Mouse (Mus musculus): ENCODE data around the gene Pip5k1b. TPM values are rescaled to one million over a fixed set of nuclear protein-coding genes. Genes with fewer than 3 reads are reported as not detected.

Pip5k1b gene
- total RNA-seq, 2 experiments from 2014 or later = 68.4 to 72.1 TPM

DNA sequence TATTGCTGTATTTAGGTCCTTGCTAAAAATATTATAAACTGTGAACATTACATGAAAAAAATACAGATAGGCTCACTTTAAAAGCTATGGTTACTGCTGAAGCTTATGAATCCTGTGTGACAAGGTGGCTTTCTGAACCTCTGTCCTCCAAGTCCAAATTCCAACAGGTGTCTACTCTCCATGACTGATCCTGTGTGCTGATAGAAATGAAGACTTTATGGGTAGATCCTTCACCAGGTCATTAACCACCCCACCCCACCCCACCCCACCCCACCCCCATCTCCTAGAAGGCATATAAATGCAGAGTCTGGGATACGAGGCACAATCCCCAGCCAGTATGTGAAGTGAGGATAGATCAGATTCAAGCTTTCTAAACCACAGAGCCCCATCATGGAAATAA is 16.6 kb downstream of the Pip5k1b start:
- H3K4me3 ChIP-seq = no peak overlapping the region
- DNase-seq (ENCODE audit: low spot score in 2 of 2) = no peak
- no peak for TF ChIP-seq CTCF (conservative IDR thresholded peaks at IDR 0.05)
- no peak overlapping the region for H3K27ac ChIP-seq

DNA sequence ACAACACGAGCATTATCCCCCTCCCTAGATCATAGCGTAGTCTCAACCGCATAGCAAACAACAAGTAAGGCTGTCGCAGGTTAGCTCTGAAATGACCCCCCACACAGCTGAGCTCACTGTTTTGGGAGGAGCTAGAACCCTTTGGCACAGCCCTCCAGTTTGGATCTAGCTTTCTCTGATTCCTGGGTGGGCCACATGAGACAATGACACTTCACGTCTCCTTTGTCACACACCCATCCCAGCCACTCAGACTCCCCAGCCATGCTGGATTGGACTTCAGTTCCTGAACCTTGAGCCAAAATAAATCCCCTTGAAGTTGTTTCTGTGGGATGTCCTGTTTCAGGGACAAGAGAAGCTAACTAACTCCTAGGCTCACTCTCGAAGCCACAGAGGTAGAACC is 17.5 kb downstream of the Pip5k1b start:
- no peak for TF ChIP-seq CTCF (conservative IDR thresholded peaks at IDR 0.05)
- no peak for DNase-seq (ENCODE audit: low spot score in 2 of 2)
- H3K4me3 ChIP-seq = no peak overlapping the region
- H3K27ac ChIP-seq = no peak overlapping the region

DNA sequence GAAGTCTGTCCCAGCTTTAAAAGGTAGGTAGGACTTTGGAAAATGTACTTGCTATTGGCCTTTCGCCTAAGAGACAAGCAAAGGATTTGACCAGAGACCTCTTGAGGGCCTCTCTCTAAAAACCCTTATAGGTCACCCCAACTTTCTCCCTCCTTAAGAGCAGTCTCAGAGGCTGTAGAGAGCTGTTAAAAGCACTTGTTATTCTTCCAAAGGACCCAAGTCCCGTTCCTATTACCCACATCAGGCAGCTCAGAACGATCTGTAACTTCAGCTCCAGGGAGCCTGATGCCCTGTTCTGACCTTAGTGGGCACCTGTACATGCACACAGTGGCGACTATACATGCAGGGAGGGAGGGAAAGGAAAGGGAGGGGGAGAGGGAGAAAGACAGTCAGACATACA is 18.0 kb downstream of the Pip5k1b start:
- no peak overlapping the region for H3K4me3 ChIP-seq
- TF ChIP-seq CTCF (conservative IDR thresholded peaks at IDR 0.05) = no peak
- H3K27ac ChIP-seq = no peak overlapping the region
- DNase-seq (ENCODE audit: low spot score in 2 of 2) = no peak

DNA sequence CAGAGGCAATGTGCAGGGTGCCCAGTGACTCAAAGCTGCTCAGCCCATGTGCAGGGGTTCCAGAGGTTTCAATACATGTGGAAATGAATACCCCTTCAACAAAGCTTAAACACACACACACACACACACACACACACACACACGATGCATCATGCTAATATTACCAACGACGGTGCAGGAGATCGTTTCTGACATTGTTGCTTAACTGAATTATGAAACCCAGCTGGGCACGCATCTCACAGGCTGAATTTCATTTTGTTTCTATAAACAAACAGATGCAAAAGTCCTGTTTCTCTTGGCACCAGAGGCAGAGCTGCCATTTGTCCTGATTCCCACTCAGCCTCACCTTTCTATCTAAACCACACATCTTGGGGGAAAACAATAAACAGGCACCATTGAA is 18.8 kb downstream of the Pip5k1b start:
- no peak for DNase-seq (ENCODE audit: low spot score in 2 of 2)
- Histone ChIP-seq H3K4me3 (no peak overlapping the region), H3K27ac (no peak overlapping the region)
- no peak for TF ChIP-seq CTCF (conservative IDR thresholded peaks at IDR 0.05)

DNA sequence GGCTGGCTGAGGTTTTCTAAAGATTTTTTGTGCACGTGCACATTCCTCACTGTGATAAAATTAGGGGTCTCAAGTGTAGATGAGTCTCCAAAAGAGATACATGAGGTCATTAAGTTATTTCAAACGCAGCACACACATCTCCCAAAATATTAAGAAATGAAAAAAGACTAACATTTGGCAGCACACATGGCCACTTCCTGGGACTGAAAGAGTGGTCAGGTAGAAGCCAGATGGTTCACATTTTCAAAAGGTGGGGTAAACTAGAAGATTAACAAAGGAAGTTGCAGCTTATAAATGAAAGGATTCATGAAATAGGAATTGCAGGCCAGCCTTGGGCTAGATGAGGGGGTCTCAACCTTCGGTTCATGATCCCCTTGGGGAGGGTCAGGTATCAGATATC is 19.4 kb downstream of the Pip5k1b start:
- TF ChIP-seq CTCF (conservative IDR thresholded peaks at IDR 0.05) = no peak
- no peak overlapping the region for H3K4me3 ChIP-seq
- DNase-seq (ENCODE audit: low spot score in 2 of 2) = no peak
- no peak overlapping the region for H3K27ac ChIP-seq

DNA sequence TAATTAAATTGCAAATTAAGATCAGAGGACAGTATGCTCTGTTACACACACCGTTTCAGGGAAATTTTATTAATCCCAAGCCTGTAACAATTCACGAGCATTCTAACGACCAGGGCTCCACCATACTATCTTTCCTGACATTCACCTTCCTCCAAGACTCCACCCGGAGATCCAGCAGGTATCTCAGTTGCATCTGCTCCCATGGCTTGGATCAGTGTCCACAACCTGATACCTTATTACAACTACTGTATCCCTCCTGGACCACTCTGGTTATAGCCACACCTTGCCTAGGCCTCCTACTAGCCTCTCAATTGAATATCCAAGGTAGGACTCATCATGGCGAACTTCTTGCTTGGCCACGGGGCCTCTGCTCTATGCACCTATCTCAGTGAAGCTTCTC is 20.5 kb downstream of the Pip5k1b start:
- H3K27ac ChIP-seq = no peak overlapping the region
- no peak overlapping the region for H3K4me3 ChIP-seq
- no peak for TF ChIP-seq CTCF (conservative IDR thresholded peaks at IDR 0.05)
- no peak for DNase-seq (ENCODE audit: low spot score in 2 of 2)

DNA sequence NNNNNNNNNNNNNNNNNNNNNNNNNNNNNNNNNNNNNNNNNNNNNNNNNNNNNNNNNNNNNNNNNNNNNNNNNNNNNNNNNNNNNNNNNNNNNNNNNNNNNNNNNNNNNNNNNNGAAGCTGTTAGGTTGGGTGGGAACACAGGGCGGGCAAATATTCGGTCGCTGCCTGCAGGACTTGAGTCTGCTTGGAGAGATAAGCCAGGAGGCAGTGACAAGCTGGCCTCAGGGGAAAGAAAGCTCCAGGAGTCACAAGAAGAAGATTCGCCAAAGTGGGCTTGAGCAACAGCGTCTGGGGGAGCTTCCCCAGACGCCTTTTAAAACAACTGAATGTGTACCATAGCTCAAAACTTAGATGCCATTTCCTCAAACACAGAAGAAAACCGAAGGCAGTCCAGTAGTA is 20.9 kb downstream of the Pip5k1b start:
- Histone ChIP-seq H3K4me3 (no peak overlapping the region), H3K27ac (no peak overlapping the region)
- no peak for TF ChIP-seq CTCF (conservative IDR thresholded peaks at IDR 0.05)
- no peak for DNase-seq (ENCODE audit: low spot score in 2 of 2)

DNA sequence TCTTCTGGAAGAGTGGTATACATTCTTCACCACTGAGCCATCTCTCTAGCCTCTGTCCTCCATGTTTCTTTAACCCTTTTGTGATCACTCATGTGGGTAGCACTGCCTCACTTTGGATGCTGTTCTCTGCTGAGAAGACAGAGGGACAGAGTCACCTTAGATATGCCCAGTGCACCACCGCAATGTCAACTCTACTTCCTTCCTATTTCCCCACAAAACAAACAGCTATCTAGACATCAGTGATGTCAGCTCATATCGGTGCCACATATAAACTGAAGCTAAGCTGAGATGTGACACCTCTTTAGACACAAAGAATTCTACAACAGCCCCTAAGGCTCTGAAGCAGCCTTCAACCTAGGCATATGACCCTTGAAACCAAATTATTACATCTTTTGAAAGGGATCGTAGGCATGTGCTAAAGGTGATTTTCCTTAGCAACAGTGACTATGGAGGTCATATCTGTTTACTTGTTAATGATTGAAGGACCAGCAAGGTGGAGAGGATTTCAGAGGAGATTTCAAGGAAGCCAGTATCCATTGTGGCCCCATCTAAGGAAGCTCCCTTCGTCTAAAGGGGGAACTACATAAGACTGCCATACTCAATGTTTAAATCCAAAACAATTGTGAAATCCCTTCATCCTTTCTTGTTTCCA is 26.6 kb downstream of the Pip5k1b start:
- no peak for DNase-seq (ENCODE audit: low spot score in 2 of 2)
- TF ChIP-seq CTCF (conservative IDR thresholded peaks at IDR 0.05) = no peak
- H3K27ac ChIP-seq = no peak overlapping the region
- H3K4me3 ChIP-seq = no peak overlapping the region

DNA sequence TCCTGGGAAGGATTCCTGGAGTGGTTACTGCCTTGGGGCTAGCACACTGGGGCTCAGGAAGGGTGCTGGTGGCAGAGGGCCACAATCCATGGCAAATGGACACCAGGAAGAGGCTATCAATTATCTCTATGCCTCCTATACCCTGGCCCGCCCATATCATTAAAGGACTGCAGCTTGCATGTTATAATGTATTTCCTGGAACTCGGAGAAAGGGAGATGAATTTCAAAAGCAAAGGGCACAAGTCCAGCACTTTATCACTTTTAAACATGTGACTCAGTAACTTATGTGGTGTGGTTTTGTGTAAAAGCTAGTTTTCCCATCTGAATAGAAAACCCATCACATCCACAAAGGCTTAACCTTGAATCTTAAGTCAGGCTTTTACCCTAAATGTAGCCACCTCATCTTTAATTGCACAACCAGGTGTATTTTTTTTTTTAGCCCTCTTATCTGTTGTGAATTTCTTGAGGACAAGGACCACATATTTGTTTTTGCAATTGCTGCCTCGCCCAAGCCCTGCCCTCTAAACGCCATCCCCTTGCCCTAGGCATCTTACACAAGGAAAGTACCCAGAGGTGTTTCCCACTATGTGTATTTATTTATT is 27.4 kb downstream of the Pip5k1b start:
- no peak overlapping the region for H3K27ac ChIP-seq
- TF ChIP-seq CTCF (conservative IDR thresholded peaks at IDR 0.05) = no peak
- no peak for DNase-seq (ENCODE audit: low spot score in 2 of 2)
- H3K4me3 ChIP-seq = no peak overlapping the region

DNA sequence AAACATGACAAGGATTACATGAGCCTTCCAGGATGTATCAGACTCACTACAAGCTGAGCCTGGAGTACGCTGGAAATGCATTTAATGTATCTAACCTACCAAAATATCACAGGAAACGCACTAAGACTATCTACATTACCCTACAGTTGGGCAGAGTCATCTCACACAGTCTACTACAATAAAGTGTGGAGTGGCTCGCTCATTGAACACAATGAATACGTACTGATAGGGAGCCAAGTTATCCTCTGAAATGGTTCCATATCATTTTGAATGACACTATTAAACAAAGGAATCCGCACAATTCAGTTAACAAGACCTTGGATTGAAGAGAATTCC is 28.1 kb downstream of the Pip5k1b start:
- Histone ChIP-seq H3K27ac (no peak overlapping the region), H3K4me3 (no peak overlapping the region)
- DNase-seq (ENCODE audit: low spot score in 2 of 2) = no peak
- TF ChIP-seq CTCF (conservative IDR thresholded peaks at IDR 0.05) = no peak

DNA sequence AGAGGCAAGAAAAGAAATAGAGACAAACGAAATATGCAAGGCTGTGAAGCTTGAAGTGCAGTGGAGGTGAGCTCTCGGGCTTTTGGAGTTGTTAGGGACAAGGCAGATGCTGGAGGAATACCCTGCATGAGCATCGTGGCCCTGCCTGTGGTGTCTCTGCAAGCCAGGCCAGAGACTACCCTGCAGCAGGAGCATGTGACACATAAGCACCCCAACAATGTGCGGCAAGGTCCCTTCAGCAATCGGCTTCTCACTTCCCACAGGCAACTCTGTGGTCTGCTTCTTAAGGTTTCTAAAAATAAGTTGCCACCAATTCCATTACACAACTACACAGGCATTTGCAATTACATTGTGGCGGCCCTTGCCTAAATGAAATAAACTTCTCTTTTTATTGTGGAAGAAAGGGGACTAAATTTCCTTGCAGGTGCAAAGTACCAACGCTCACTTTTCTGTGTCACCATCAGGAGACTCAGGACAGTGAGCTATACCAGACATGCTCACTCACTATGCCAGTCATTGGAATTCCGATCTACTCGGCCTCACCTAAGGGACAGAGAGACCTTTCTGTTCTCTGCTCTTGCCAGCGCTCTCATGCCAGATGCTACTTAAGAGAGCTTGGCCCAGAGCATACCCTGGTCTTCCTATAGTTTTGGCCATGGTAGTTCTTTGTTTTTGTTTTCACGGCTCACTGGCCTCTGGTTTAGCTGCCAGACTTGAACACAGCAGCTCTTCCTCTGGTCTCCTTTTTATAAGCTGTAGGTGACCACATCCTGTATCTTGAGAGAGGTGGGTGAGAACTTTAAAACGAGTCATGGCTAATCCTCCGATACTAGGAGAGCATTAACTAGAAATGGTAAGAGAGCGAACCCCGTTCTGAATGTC is 28.7 kb downstream of the Pip5k1b start:
- no peak overlapping the region for H3K4me3 ChIP-seq
- no peak for DNase-seq (ENCODE audit: low spot score in 2 of 2)
- no peak overlapping the region for H3K27ac ChIP-seq
- no peak for TF ChIP-seq CTCF (conservative IDR thresholded peaks at IDR 0.05)

DNA sequence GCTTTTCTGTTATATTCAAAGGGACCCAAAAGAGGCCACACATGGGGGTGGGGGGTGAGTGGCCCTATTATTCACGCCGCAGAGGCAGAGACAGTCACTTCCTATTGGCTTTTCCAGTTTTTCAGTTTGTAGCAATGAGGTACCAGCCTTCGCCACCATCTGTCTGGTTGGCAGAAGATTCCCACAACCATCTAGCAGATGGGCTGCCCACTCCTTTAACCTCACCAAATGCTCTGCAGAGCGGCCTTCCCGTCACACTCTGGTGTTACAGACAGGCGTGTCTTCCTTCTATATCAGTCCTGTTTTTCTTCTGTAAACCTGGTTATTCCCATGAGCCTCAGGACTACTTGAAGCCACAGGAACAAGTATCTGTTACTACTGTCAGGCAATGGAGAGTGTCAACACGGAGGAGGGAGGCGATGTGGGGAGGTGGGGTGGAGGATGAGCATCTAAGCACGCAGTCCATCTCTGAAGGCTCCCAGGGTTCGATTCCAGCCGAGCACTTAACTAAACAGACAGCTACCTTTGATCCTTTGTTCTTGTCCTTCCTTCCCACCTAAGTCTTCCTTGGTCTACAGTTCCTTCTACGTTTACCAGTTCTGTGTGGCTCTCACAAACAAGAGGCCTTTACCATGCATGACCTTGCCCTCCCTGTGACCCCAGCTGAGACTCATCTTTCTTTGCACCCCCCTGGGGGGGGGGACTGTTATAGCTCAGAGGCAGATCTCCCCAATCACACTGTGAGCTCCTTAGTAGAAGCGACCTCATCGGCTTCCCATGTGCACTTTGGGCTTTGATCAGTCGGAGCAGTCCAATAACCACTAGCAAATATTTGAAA is 32.0 kb downstream of the Pip5k1b start:
- DNase-seq (ENCODE audit: low spot score in 2 of 2) = peak; percentile 55 to 72
- Histone ChIP-seq H3K27ac (0 out of 2 replicates have a peak overlapping the region, but pooled peaks have one; percentile 43), H3K4me3 (no peak overlapping the region)
- TF ChIP-seq CTCF (conservative IDR thresholded peaks at IDR 0.05) = no peak

DNA sequence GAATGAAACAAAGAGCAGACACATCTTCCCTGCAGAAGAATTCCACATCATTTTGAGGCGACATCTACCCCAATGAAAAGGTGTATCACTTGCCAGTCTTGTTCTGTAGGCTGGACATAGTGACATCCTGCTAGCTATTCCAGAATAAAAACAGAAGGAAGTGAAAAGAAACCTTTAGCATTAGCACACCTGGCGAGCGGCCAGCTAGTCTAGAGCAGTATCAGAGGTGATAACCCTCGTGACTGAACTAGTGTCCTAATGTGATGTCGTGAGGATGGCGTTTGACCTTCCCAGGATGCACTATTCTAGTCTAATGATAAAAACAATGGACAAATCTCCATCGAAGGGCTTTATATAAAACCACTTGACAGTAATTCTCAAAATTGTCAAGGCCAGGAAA is 33.7 kb downstream of the Pip5k1b start:
- no peak for TF ChIP-seq CTCF (conservative IDR thresholded peaks at IDR 0.05)
- H3K27ac ChIP-seq = no peak overlapping the region
- H3K4me3 ChIP-seq = no peak overlapping the region
- no peak for DNase-seq (ENCODE audit: low spot score in 2 of 2)

Measured in layer of hippocampus, adult 2 months (tissue).